Mouse (Mus musculus) hindbrain, embryonic 15.5 days (tissue): Measurements from ENCODE around the gene Arpc5. TPM values are rescaled to one million over a fixed set of nuclear protein-coding genes. Genes with fewer than 3 reads are reported as not detected.

ENCODE experiments used
- ATAC-seq: fragments of 200-750 bp; cut with Nextera tagmentation; 2 replicates; pipeline ENCODE4 v1.8.0; 2017; ENCODE audit warnings: low read depth, moderate number of reproducible peaks, moderate TSS enrichment; ENCODE audit not compliant: low FRiP score
- H3K27ac ChIP-seq: fragments of 300-500 bp; sonication (generic); replicated peaks from 2 replicates; pipeline ENCODE4 v1.5.1; 2015; ENCODE audit warnings: mild to moderate bottlenecking, inconsistent platforms
- H3K27me3 ChIP-seq: fragments of 300-500 bp; sonication (generic); 2 replicates; pipeline ENCODE4 v1.6.1; 2015; ENCODE audit warnings: control low read depth, inconsistent platforms
- H3K36me3 ChIP-seq: fragments of 300-500 bp; sonication (generic); 2 replicates; pipeline ENCODE4 v1.6.1; 2015; ENCODE audit warnings: control low read depth, inconsistent platforms
- H3K4me1 ChIP-seq: fragments of 300-500 bp; sonication (generic); replicated peaks from 2 replicates; pipeline ENCODE4 v1.6.1; 2015; ENCODE audit warnings: control low read depth, inconsistent platforms
- H3K4me2 ChIP-seq: fragments of 300-500 bp; sonication (generic); 2 replicates; pipeline ENCODE4 v1.6.1; 2015; ENCODE audit warnings: moderate library complexity, mild to moderate bottlenecking, inconsistent platforms
- H3K4me3 ChIP-seq: fragments of 300-500 bp; sonication (generic); 2 replicates; pipeline ENCODE4 v1.5.1; 2015; ENCODE audit warnings: mild to moderate bottlenecking, inconsistent platforms
- H3K9ac ChIP-seq: fragments of 300-500 bp; sonication (generic); 2 replicates; pipeline ENCODE4 v1.6.1; 2015; ENCODE audit warnings: inconsistent platforms
- H3K9me3 ChIP-seq: fragments of 300-500 bp; sonication (generic); 2 replicates; pipeline ENCODE4 v1.6.1; 2016; ENCODE audit warnings: control low read depth, inconsistent platforms
- WGBS: fragments of 180-500 bp; shearing (Covaris S2); methylation state at CpG from one replicate; pipeline ENCODE4 v1.1.7; 2015; 5-methylcytosine and 5-hydroxymethylcytosine counted together
- polyA plus RNA-seq: library from polyadenylated mRNA; unstranded; fragments of >200 nt; fragmentation: Nextera tagmentation; extraction: Ambion mirVana; gene quantifications from 2 replicates; pipeline ENCODE4 v1.2.1, GENCODE M21; 2015

Arpc5 gene
- polyA plus RNA-seq, 1 experiment from 2014 or later: 307 TPM

DNA sequence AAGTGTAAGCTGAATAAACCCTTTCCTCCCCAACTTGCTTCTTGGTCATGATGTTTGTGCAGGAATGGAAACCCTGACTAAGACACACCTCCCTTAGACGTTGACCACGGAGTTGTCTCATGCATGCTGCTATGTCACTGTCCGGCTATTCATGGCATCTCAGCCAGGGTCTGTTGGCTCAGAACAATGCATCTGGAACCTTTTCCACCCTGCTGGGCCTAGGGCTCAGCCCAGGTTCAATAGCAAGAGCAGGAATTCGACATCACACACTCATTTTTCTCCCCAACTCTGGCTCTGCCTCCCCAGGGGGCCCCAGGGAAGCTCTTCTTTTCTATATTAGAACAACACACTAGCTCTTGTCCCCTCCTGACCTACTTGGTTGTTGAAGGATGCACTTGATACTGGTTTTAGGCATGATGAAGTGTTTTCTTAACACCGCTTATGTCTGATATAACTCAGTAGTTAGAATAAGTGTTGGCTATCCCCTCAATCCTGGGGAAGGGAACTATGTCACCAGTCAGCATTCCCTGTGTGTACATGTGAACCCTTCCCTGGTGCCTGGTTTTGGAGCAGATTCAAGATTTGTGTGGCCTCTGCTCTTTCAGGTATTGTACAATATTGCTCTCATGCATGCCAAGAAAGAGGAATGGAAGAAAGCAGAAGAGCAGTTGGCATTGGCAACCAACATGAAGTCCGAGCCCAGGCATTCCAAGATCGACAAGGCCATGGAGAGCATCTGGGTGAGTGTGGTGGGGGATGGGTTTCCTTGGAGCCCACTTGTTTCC, 54.8 kb downstream of the Arpc5 start:
- Histone ChIP-seq H3K27me3 (no peaks in the 10 kb centered on the region), H3K9me3 (no peaks in the 10 kb centered on the region), H3K9ac (no peak overlapping the region), H3K4me1 (peaks cover 22% of the 10 kb centered on the region), H3K36me3 (no peaks in the 10 kb centered on the region), H3K27ac (no peak overlapping the region), H3K4me2 (no peak overlapping the region), H3K4me3 (no peak overlapping the region)
- 66% methylated on average over 7 of the region's 7 CpGs for WGBS
- no peak for ATAC-seq

DNA sequence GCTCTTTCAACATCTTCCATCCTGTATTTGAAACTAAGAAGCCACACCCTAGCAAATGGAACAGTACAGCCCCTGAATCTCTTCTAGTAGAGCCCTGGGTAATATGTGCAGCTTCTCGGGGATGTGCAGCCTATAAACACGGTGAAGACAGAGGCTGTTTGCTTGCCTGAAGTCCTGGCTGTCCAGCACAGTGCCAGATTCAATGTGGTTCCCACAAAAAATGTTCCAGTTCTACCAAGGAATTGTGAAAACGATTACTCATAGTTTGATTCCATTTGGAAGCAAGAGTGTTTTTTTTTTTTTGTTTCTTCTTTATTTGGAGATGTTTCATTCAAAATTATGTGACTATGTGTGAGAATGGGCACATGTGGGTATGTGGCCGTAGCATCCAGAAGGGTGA, 55.4 kb downstream of the Arpc5 start:
- no peak overlapping the region for H3K27ac ChIP-seq
- H3K27me3 ChIP-seq: no peaks in the 10 kb centered on the region
- ATAC-seq: no peak
- WGBS: 85% methylated on average over 4 of the region's 4 CpGs
- H3K4me3 ChIP-seq: no peak overlapping the region
- H3K36me3 ChIP-seq: no peaks in the 10 kb centered on the region
- no peak overlapping the region for H3K4me2 ChIP-seq
- H3K4me1 ChIP-seq: peaks cover 16% of the 10 kb centered on the region
- H3K9me3 ChIP-seq: no peaks in the 10 kb centered on the region
- H3K9ac ChIP-seq: no peak overlapping the region

DNA sequence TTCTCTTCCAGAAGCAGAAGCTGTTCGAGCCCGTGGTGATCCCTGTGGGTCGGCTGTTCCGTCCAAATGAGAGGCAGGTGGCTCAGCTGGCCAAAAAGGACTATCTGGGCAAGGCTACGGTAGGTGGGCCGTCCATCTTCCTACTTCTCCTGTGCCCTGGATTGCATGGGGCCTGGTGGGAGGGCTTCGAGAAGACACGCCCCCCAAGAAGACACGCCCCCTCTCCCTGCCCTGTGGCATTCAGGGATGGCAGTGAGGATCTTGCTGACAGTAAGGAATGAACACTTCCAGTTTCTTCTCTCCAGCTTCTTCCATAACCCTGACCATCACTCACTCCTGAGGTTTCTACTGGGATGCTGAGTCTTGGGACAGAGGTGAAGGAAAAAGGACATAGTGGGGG, 57.9 kb downstream of the Arpc5 start:
- no peak overlapping the region for H3K4me2 ChIP-seq
- WGBS: 76% methylated on average over 9 of the region's 9 CpGs
- no peak overlapping the region for H3K9ac ChIP-seq
- H3K27me3 ChIP-seq: no peaks in the 10 kb centered on the region
- no peak overlapping the region for H3K27ac ChIP-seq
- no peaks in the 10 kb centered on the region for H3K36me3 ChIP-seq
- H3K4me1 ChIP-seq: no peaks in the 10 kb centered on the region
- ATAC-seq: no peak
- no peak overlapping the region for H3K4me3 ChIP-seq
- H3K9me3 ChIP-seq: no peaks in the 10 kb centered on the region

Other genes starting within 250 kb of the Arpc5 start
- gene Apobec4, start 16.0 kb upstream of the Arpc5 start, polyA plus RNA-seq: 0.10 TPM in 1 of 2 replicates, not detected in the other
- gene Rgl1, start 191 bp upstream of the Arpc5 start, polyA plus RNA-seq: 18.9 and 19.5 TPM in 2 replicates
- 2.2 and 3.7 TPM in 2 replicates for gene Ncf2, start 33.7 kb downstream of the Arpc5 start, polyA plus RNA-seq
- 32.2 and 32.7 TPM in 2 replicates for gene Smg7, start 136.1 kb downstream of the Arpc5 start, polyA plus RNA-seq
- 77.9 and 81.6 TPM in 2 replicates for gene Nmnat2, start 188.5 kb downstream of the Arpc5 start, polyA plus RNA-seq